21 mouse cellular contexts compared by ENCODE assay signal in the genomic region with DNA sequence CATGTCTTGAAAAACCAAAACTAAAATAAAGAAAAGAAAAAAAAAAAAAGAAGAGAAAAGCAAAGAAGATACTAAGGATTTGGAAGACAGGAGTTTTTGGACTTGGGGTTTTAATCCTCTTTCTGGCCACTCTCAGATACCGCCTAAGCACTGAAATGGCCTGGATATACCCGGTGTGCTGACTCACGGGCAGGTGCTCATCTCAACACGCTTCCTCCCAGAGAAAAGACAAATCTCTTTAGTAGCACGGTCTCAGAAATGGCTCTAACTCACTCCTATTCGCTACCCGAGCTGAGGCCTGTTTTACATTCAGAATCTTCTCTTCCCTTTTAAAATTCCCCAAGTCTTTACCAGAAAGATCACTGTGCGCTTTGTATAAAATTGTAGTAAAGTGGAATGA. TPM values are rescaled to one million over a fixed set of nuclear protein-coding genes. Genes with fewer than 3 reads are reported as not detected.
DNase-seq lines count a peak whose midpoint lies in the region; ATAC-seq and TF ChIP-seq lines count a peak whose summit lies in the region.
"Had no signal": no experiment of that assay in that cellular context is flagged by ENCODE, and none has a peak within 500 bp of the region (broad histone marks: within the 10 kb centered on the region; RNA-seq: fewer than 3 reads in every experiment).

No protein-coding gene starts in this region.

- intact Hi-C loops in heart, postnatal 10 days (cut with DNase I): no loop called here

- H3K36me3 ChIP-seq in embryonic facial prominence, embryonic 12.5 days: no peaks in the 10 kb centered on the region
- H3K36me3 ChIP-seq in embryonic facial prominence, embryonic 10.5 days (replicated peaks): no peaks in the 10 kb centered on the region
- H3K36me3 ChIP-seq in hindbrain, embryonic 15.5 days: no peaks in the 10 kb centered on the region
- no peaks in the 10 kb centered on the region for H3K36me3 ChIP-seq in hindbrain, postnatal 0 days (ENCODE audit: insufficient read depth, low read length)
- H3K36me3 ChIP-seq in limb, embryonic 12.5 days: 0 out of 2 replicates have a peak, but pooled peaks cover 3% of the 10 kb centered on the region
- H3K36me3 ChIP-seq in limb, embryonic 10.5 days: no peaks in the 10 kb centered on the region
- H3K36me3 ChIP-seq: embryonic facial prominence, embryonic 15.5 days; heart, embryonic 12.5 days; heart, embryonic 15.5 days; hindbrain, embryonic 12.5 days had no signal

- DNase-seq in embryonic facial prominence, embryonic 10.5 days (ENCODE audit: low spot score): no peak
- no peak for DNase-seq in hindbrain, postnatal 0 days (ENCODE audit: low spot score)
- DNase-seq in limb, embryonic 10.5 days (ENCODE audit: low spot score): no peak
- no peak for DNase-seq in heart, postnatal 10 days
- no peak for DNase-seq in spleen, postnatal 36 days (ENCODE audit: low spot score in 2 of 2)
- DNase-seq: adrenal gland, adult 8-10 months; adrenal gland, postnatal 25 days; forebrain, postnatal 0 days; gastrocnemius, postnatal 25 days; heart, adult 18-20 months; heart, postnatal 14 days had no signal

- H3K9me3 ChIP-seq in embryonic facial prominence, embryonic 12.5 days: no peaks in the 10 kb centered on the region
- peaks cover 4% of the 10 kb centered on the region; the same call in 1 of the 2 replicates for H3K9me3 ChIP-seq in embryonic facial prominence, embryonic 10.5 days
- no peaks in the 10 kb centered on the region for H3K9me3 ChIP-seq in hindbrain, embryonic 15.5 days
- no peaks in the 10 kb centered on the region for H3K9me3 ChIP-seq in hindbrain, postnatal 0 days (ENCODE audit: low read length)
- no peaks in the 10 kb centered on the region; the same call in 1 of the 2 replicates for H3K9me3 ChIP-seq in limb, embryonic 12.5 days
- H3K9me3 ChIP-seq in limb, embryonic 10.5 days (replicated peaks): no peaks in the 10 kb centered on the region
- H3K9me3 ChIP-seq: embryonic facial prominence, embryonic 15.5 days; heart, embryonic 12.5 days; heart, embryonic 15.5 days; hindbrain, embryonic 12.5 days had no signal

- peak overlapping the region; percentile 72 for H3K27ac ChIP-seq in embryonic facial prominence, embryonic 12.5 days
- no peak overlapping the region for H3K27ac ChIP-seq in embryonic facial prominence, embryonic 10.5 days (replicated peaks)
- H3K27ac ChIP-seq in hindbrain, embryonic 15.5 days (replicated peaks): 0 out of 2 replicates have a peak overlapping the region, but pooled peaks have one; percentile 34
- H3K27ac ChIP-seq in hindbrain, postnatal 0 days: no peak overlapping the region; the same call in 1 of the 2 replicates
- 0 out of 2 replicates have a peak overlapping the region, but pooled peaks have one; percentile 66 for H3K27ac ChIP-seq in limb, embryonic 12.5 days
- no peak overlapping the region for H3K27ac ChIP-seq in limb, embryonic 10.5 days
- H3K27ac ChIP-seq: heart, embryonic 15.5 days had no signal

- no peak overlapping the region for H3K4me3 ChIP-seq in embryonic facial prominence, embryonic 12.5 days
- no peak overlapping the region for H3K4me3 ChIP-seq in embryonic facial prominence, embryonic 10.5 days
- H3K4me3 ChIP-seq in hindbrain, embryonic 15.5 days: no peak overlapping the region
- H3K4me3 ChIP-seq in hindbrain, postnatal 0 days (ENCODE audit: low read length): no peak overlapping the region
- H3K4me3 ChIP-seq in limb, embryonic 12.5 days (replicated peaks): no peak overlapping the region
- H3K4me3 ChIP-seq in limb, embryonic 10.5 days: no peak overlapping the region
- H3K4me3 ChIP-seq: embryonic facial prominence, embryonic 15.5 days; heart, embryonic 12.5 days; heart, embryonic 15.5 days; hindbrain, embryonic 12.5 days had no signal

- no peak overlapping the region for H3K4me2 ChIP-seq in embryonic facial prominence, embryonic 12.5 days (replicated peaks)
- H3K4me2 ChIP-seq in hindbrain, embryonic 15.5 days: no peak overlapping the region
- H3K4me2 ChIP-seq in hindbrain, postnatal 0 days (ENCODE audit: low read depth, low read length): no peak overlapping the region
- H3K4me2 ChIP-seq in limb, embryonic 12.5 days: no peak overlapping the region
- H3K4me2 ChIP-seq: embryonic facial prominence, embryonic 15.5 days; heart, embryonic 12.5 days; heart, embryonic 15.5 days; hindbrain, embryonic 12.5 days had no signal

- no peak for ATAC-seq in embryonic facial prominence, embryonic 12.5 days (ENCODE audit: insufficient number of reproducible peaks, insufficient read depth, low FRiP score, low TSS enrichment)
- no peak for ATAC-seq in hindbrain, embryonic 15.5 days (ENCODE audit: low FRiP score, low read depth)
- ATAC-seq in hindbrain, postnatal 0 days: no peak
- no peak for ATAC-seq in limb, embryonic 12.5 days (ENCODE audit: insufficient number of reproducible peaks, insufficient read depth, low FRiP score, low TSS enrichment, low read depth)
- ATAC-seq: activated CD4-positive, CD25-positive, alpha-beta regulatory T cell, adult 4 months; inflammation-experienced regulatory T-cells, adult 6 months; intestine, embryonic 16.5 days had no signal

- H3K4me1 ChIP-seq in embryonic facial prominence, embryonic 12.5 days: peaks cover 26% of the 10 kb centered on the region
- H3K4me1 ChIP-seq in embryonic facial prominence, embryonic 10.5 days: peaks cover 41% of the 10 kb centered on the region
- peaks cover 10% of the 10 kb centered on the region for H3K4me1 ChIP-seq in hindbrain, embryonic 15.5 days (replicated peaks)
- peaks cover 4% of the 10 kb centered on the region; the same call in 1 of the 2 replicates for H3K4me1 ChIP-seq in hindbrain, postnatal 0 days (ENCODE audit: insufficient read depth, low read length)
- peaks cover 31% of the 10 kb centered on the region for H3K4me1 ChIP-seq in limb, embryonic 12.5 days (replicated peaks)
- H3K4me1 ChIP-seq in limb, embryonic 10.5 days: peaks cover 35% of the 10 kb centered on the region

- WGBS in embryonic facial prominence, embryonic 12.5 days: 72% methylated on average over 8 of the region's 8 CpGs
- WGBS in embryonic facial prominence, embryonic 10.5 days: 87% methylated on average over 8 of the region's 8 CpGs
- 79% methylated on average over 8 of the region's 8 CpGs for WGBS in hindbrain, embryonic 15.5 days
- 73% methylated on average over 8 of the region's 8 CpGs for WGBS in hindbrain, postnatal 0 days
- WGBS in limb, embryonic 12.5 days: 73% methylated on average over 8 of the region's 8 CpGs
- 91% methylated on average over 8 of the region's 8 CpGs for WGBS in limb, embryonic 10.5 days

- no peak overlapping the region for H3K9ac ChIP-seq in embryonic facial prominence, embryonic 12.5 days
- H3K9ac ChIP-seq in hindbrain, embryonic 15.5 days: no peak overlapping the region
- no peak overlapping the region for H3K9ac ChIP-seq in hindbrain, postnatal 0 days (replicated peaks; ENCODE audit: low read length)
- no peak overlapping the region for H3K9ac ChIP-seq in limb, embryonic 12.5 days (replicated peaks)
- H3K9ac ChIP-seq: embryonic facial prominence, embryonic 15.5 days; forebrain, postnatal 0 days; heart, embryonic 12.5 days; heart, embryonic 15.5 days; hindbrain, embryonic 12.5 days had no signal

- TF ChIP-seq CTCF in hindbrain, postnatal 0 days (IDR thresholded peaks at IDR 0.05; ENCODE audit: low read depth): no peak

- no peaks in the 10 kb centered on the region for H3K27me3 ChIP-seq in embryonic facial prominence, embryonic 12.5 days
- no peaks in the 10 kb centered on the region for H3K27me3 ChIP-seq in embryonic facial prominence, embryonic 10.5 days (replicated peaks; ENCODE audit: low read depth, poor library complexity, severe bottlenecking)
- H3K27me3 ChIP-seq in hindbrain, embryonic 15.5 days: no peaks in the 10 kb centered on the region
- no peaks in the 10 kb centered on the region for H3K27me3 ChIP-seq in hindbrain, postnatal 0 days (ENCODE audit: insufficient read depth, low read length)
- no peaks in the 10 kb centered on the region for H3K27me3 ChIP-seq in limb, embryonic 12.5 days
- H3K27me3 ChIP-seq in limb, embryonic 10.5 days (ENCODE audit: low read depth, poor library complexity, severe bottlenecking): peaks cover 4% of the 10 kb centered on the region; the same call in 1 of the 2 replicates
- H3K27me3 ChIP-seq: embryonic facial prominence, embryonic 15.5 days; heart, embryonic 12.5 days; heart, embryonic 15.5 days; hindbrain, embryonic 12.5 days had no signal

RNA-seq across cellular contexts. Expression of a gene that starts 44.2 kb away (rescaled TPM):
- 3.7 and 6.4 TPM in 2 replicates for polyA plus RNA-seq in embryonic facial prominence, embryonic 12.5 days (2016; fragmentation: Nextera tagmentation; extraction: Ambion mirVana)
- 2.0 and 2.1 TPM in 2 replicates for polyA plus RNA-seq in embryonic facial prominence, embryonic 10.5 days (2016; fragmentation: Nextera tagmentation; extraction: Ambion mirVana)
- 3.7 and 4.0 TPM in 2 replicates for polyA plus RNA-seq in hindbrain, embryonic 15.5 days (2015; fragmentation: Nextera tagmentation; extraction: Ambion mirVana)
- 3.2 and 10.1 TPM in 2 replicates for total RNA-seq in hindbrain, postnatal 0 days (2014; rRNA removed)
- polyA plus RNA-seq in hindbrain, postnatal 0 days (2015; fragmentation: Nextera tagmentation; extraction: Ambion mirVana): 2.8 and 3.4 TPM in 2 replicates
- polyA plus RNA-seq in limb, embryonic 12.5 days (2016; fragmentation: Nextera tagmentation; extraction: Ambion mirVana): 1.8 and 2.9 TPM in 2 replicates
- polyA plus RNA-seq in limb, embryonic 10.5 days (2016; fragmentation: Nextera tagmentation; extraction: Ambion mirVana): 1.0 and 1.4 TPM in 2 replicates
- total RNA-seq in heart, postnatal 10 days (2021): 10 to 100 TPM; 25.2 to 26.1 TPM

Comparison
In these comparisons a context has a peak if more than half of its experiments do, and no peak if none do; other contexts are left out.
1. H3K27ac ChIP-seq: peak in embryonic facial prominence, embryonic 12.5 days (single experiment), hindbrain, embryonic 15.5 days (single experiment) and limb, embryonic 12.5 days (single experiment); none in embryonic facial prominence, embryonic 10.5 days (single experiment), hindbrain, postnatal 0 days (single experiment) and limb, embryonic 10.5 days (single experiment).